Mouse (Mus musculus) heart, embryonic 10.5 days (tissue): Measurements from ENCODE around the gene Mta2. TPM values are rescaled to one million over a fixed set of nuclear protein-coding genes. Genes with fewer than 3 reads are reported as not detected.

Source experiments
- DNase-seq: peaks from one replicate; pipeline ENCODE4 v3.0.0-alpha.2; 2017; ENCODE audit warnings: low spot score
- H3K27ac ChIP-seq: fragments of 300-500 bp; sonication (generic); 2 replicates; pipeline ENCODE4 v1.5.1; 2016; ENCODE audit warnings: mild to moderate bottlenecking
- H3K27me3 ChIP-seq: fragments of 300-500 bp; sonication (generic); 2 replicates; pipeline ENCODE4 v1.6.1; 2016; ENCODE audit warnings: mild to moderate bottlenecking; ENCODE audit not compliant: poor library complexity, insufficient read depth, severe bottlenecking
- H3K36me3 ChIP-seq: fragments of 300-500 bp; sonication (generic); 2 replicates; pipeline ENCODE4 v1.6.1; 2016; ENCODE audit warnings: mild to moderate bottlenecking, moderate library complexity
- H3K4me1 ChIP-seq: fragments of 300-500 bp; sonication (generic); 2 replicates; pipeline ENCODE4 v1.6.1; 2016; ENCODE audit warnings: mild to moderate bottlenecking
- H3K4me3 ChIP-seq: fragments of 300-500 bp; sonication (generic); 2 replicates; pipeline ENCODE4 v1.5.1; 2016; ENCODE audit warnings: mild to moderate bottlenecking, moderate library complexity
- H3K9me3 ChIP-seq: fragments of 300-500 bp; sonication (generic); 2 replicates; pipeline ENCODE4 v1.6.1; 2016; ENCODE audit warnings: mild to moderate bottlenecking, moderate library complexity
- WGBS: fragments of 180-500 bp; shearing (Covaris S2); methylation state at CpG from one replicate; pipeline ENCODE4 v1.1.7; 2016; 5-methylcytosine and 5-hydroxymethylcytosine counted together
- polyA plus RNA-seq: library from polyadenylated mRNA; unstranded; fragments of >200 nt; fragmentation: Nextera tagmentation; extraction: Ambion mirVana; gene quantifications from 2 replicates; pipeline ENCODE4 v1.2.1, GENCODE M21; 2016

Mta2 gene
- polyA plus RNA-seq, 1 experiment from 2014 or later, result 140 TPM

GRCm38 (mm10) chr19:8991871-8992735 is 50.4 kb downstream of the Mta2 start:
- peaks cover 73% of the 10 kb centered on the region for H3K4me1 ChIP-seq
- no peak for DNase-seq
- 73% methylated on average over 13 of the region's 13 CpGs for WGBS
- no peaks in the 10 kb centered on the region for H3K9me3 ChIP-seq
- H3K27ac ChIP-seq, result peak overlapping the region; percentile 95
- 0 out of 2 replicates have a peak, but pooled peaks cover 3% of the 10 kb centered on the region for H3K36me3 ChIP-seq
- H3K27me3 ChIP-seq, result peaks cover 8% of the 10 kb centered on the region; the same call in 1 of the 2 replicates
- peak overlapping the region; percentile 81 for H3K4me3 ChIP-seq

DNA sequence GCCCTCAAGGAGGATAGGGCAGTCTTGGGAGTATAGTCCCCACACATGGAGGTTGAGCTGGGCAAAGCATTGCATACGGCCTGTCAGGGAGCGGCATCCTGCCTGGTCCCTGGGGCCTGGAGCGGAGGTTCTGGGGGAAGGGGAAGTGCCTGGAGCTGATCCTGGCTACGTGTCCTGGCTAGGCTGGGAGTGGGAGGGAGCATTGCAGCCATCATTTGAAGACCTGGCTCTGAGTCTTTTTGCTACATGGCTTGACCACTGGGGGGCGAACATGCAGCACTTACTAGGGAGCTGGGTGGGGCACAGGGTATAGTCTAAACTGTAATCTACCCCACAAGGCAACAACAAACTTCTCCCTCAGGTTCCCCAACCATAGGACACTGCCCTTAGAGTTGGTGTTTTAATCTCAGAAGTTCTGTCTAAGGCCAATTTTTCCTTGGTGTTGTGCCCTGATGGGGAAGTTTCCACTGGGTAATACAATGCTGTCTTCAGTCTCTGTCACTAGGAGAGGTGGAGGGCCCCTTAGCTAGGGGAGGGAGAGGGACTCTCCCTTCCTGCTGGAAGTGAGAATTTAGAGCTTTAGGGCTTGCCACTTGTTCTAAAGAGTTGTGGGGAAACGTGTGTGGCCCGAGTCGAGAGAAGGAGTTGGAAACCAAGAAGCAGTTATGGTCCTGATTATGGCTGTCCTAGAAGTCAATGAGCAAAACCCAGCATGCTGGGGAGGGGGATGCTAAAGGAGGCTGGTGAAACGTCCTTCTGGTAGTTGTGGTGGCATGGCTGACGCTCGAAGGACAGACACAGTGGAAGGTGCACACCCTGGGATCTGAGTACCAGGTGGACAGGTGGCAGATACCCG is 51.3 kb downstream of the Mta2 start:
- Histone ChIP-seq H3K27ac (peak overlapping the region; percentile 95), H3K9me3 (no peaks in the 10 kb centered on the region), H3K36me3 (0 out of 2 replicates have a peak, but pooled peaks cover 3% of the 10 kb centered on the region), H3K27me3 (peaks cover 6% of the 10 kb centered on the region; the same call in 1 of the 2 replicates), H3K4me1 (peaks cover 76% of the 10 kb centered on the region), H3K4me3 (peak overlapping the region; percentile 81)
- DNase-seq, result peak; percentile 89
- WGBS, result 34% methylated on average over 12 of the region's 12 CpGs

DNA sequence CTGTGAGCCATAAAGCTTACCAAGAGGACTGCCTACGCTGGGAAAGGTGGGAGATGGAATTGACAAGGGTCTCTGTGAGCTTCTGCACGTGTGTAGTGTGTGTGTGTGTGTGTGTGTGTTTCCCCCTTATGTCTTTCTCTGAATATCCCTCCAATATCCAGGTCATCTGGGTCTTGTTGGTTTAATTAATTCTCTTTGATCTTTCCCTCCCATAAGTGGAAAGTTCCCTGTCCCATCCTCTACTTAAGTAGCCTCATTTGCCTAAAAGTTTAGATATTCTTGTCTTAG is 51.9 kb downstream of the Mta2 start:
- no peaks in the 10 kb centered on the region for H3K27me3 ChIP-seq
- H3K27ac ChIP-seq, result peak overlapping the region; percentile 95

DNA sequence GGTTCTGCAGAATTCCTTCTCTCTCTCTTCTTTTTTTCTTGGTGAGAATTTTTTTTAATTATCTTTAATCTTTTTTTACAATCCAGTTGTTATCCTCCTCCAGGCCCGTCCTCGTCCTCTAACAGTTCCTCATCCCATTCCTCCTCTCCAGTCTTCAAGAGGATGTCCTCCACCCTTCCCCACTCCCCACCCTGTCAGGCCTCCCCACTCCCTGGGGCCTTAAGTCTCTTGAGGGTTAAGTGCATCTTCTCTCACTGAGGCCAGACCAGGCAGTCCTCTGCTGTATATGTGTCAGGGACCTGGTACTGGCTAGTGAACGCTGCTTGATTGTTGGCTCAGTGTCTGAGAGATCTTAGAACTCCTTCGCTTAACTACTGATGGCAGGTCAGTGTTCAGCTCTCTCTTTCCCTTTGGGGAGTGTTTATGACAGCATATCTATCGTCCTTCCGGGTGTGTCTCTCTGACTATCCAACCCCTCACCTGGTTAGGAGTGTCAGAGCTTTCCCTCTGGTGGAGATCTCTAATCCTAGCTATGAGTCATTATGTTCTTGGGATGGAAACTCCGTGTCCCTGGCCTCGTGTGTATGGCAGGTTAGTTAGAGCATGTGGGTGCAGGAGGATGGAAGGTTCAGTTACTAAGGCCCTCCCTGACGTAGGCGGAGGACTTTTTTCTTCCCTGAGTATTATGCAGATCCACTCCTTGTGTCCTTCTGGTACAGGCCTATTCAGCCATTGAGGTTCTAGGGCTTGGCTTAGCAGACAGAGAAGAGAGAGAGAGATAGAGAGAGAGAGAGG is 53.3 kb downstream of the Mta2 start:
- H3K27me3 ChIP-seq, result no peaks in the 10 kb centered on the region
- H3K4me1 ChIP-seq, result peaks cover 62% of the 10 kb centered on the region
- no peak overlapping the region for H3K4me3 ChIP-seq
- H3K9me3 ChIP-seq, result no peaks in the 10 kb centered on the region
- DNase-seq, result no peak
- WGBS, result 79% methylated on average over 10 of the region's 10 CpGs
- peaks cover 10% of the 10 kb centered on the region for H3K36me3 ChIP-seq
- H3K27ac ChIP-seq, result no peak overlapping the region

More for the DNA sequence above, 51.9 kb downstream of the Mta2 start:
- Histone ChIP-seq H3K4me1 (peaks cover 71% of the 10 kb centered on the region), H3K4me3 (no peak overlapping the region), H3K36me3 (0 out of 2 replicates have a peak, but pooled peaks cover 3% of the 10 kb centered on the region), H3K9me3 (no peaks in the 10 kb centered on the region)
- WGBS, result 62% methylated on average over 2 of the region's 2 CpGs
- DNase-seq, result no peak

DNA sequence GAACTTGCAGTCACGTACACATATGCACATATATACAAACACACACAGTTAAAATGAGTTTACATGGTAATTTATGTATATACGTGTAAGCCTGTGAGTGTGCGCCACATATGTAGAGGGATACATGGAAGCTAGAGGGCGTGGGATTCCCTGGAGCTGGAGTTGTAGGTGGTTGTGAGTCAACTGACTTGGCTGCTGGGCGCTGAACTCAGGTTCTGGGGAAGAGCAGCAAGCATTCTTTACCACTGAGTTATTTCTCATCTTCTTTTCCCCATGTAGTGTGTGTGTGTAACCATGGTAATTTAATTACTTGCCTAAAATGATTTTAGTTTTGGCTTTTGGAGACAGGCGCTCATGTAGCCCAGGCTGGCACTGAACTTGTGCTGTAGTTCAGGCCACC is 54.9 kb downstream of the Mta2 start:
- Histone ChIP-seq H3K4me1 (peaks cover 46% of the 10 kb centered on the region), H3K27me3 (no peaks in the 10 kb centered on the region), H3K36me3 (peaks cover 26% of the 10 kb centered on the region), H3K27ac (no peak overlapping the region), H3K4me3 (no peak overlapping the region), H3K9me3 (no peaks in the 10 kb centered on the region)
- DNase-seq, result no peak
- WGBS, result 90% methylated on average over 6 of the region's 6 CpGs

DNA sequence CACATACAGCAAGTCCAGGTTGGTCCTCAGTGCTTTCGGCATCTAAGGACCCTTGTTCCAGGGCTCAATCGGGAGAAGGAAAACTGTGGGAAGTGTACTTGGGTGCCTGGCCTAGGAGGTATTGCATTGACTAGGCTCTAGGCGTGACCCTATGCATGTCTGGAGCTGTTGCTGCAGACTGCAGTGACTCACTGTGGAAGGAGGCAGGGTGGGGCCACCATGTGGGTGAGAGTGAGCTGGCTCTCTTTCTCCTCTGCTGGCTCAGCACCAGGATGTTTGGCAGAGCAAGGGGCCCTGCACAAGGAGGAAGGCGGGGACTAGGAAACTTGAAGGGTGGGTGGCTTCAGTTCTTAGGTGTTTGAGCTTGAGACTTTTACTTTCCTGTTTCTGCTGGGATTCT is 55.9 kb downstream of the Mta2 start:
- no peaks in the 10 kb centered on the region for H3K9me3 ChIP-seq
- peak overlapping the region; percentile 43; the same call in 1 of the 2 replicates for H3K27ac ChIP-seq
- peaks cover 36% of the 10 kb centered on the region for H3K4me1 ChIP-seq
- no peaks in the 10 kb centered on the region for H3K27me3 ChIP-seq
- 56% methylated on average over 4 of the region's 4 CpGs for WGBS
- DNase-seq, result peak; percentile 85
- H3K36me3 ChIP-seq, result peaks cover 35% of the 10 kb centered on the region
- H3K4me3 ChIP-seq, result no peak overlapping the region

DNA sequence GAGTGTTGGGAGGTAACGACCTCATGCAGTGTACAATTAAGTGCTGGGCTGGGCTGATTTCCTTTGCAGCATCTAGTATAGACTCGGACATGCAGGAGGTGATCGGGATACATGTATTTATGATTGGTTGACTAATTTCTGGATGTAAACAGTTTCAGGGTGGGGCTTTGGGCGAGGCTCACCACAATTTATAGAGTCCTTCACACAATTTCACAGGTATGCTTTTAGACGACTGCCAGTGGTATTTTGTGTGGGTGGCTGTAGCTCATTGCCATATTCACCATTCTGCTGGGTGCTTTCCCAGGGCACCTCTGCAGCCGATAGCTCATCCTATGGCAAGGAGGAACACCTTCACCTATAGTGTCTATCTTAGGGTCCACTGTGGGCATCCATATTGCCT is 56.9 kb downstream of the Mta2 start:
- Histone ChIP-seq H3K27ac (no peak overlapping the region), H3K27me3 (no peaks in the 10 kb centered on the region), H3K9me3 (no peaks in the 10 kb centered on the region), H3K36me3 (peaks cover 45% of the 10 kb centered on the region), H3K4me3 (no peak overlapping the region), H3K4me1 (peaks cover 26% of the 10 kb centered on the region)
- WGBS, result 86% methylated on average over 6 of the region's 6 CpGs
- DNase-seq, result no peak

- no peaks in the 10 kb centered on the region for H3K9me3 ChIP-seq
- DNase-seq, result no peak
- no peak overlapping the region for H3K4me3 ChIP-seq
- peaks cover 25% of the 10 kb centered on the region for H3K4me1 ChIP-seq
- 88% methylated on average over 4 of the region's 4 CpGs for WGBS
- peaks cover 52% of the 10 kb centered on the region for H3K36me3 ChIP-seq
- no peak overlapping the region for H3K27ac ChIP-seq
- H3K27me3 ChIP-seq, result no peaks in the 10 kb centered on the region
These were observed 57.5 kb downstream of the Mta2 start for GRCm38 (mm10) chr19:8999223-8999622.

Other genes with a start within 250 kb of the Mta2 start
- gene Slc3a2, start 218.5 kb upstream of the Mta2 start, polyA plus RNA-seq, result 91.8 and 104 TPM in 2 replicates
- 76.6 and 101 TPM in 2 replicates for gene Wdr74, start 206.0 kb upstream of the Mta2 start, polyA plus RNA-seq
- gene 1700092M07Rik, start 201.2 kb upstream of the Mta2 start, polyA plus RNA-seq, result 1.6 and 2.1 TPM in 2 replicates
- gene Stx5a, start 200.5 kb upstream of the Mta2 start, polyA plus RNA-seq, result 83.1 and 91.1 TPM in 2 replicates
- gene Nxf1, start 184.8 kb upstream of the Mta2 start, polyA plus RNA-seq, result 156 and 193 TPM in 2 replicates
- 134 and 136 TPM in 2 replicates for gene Tmem223, start 170.9 kb upstream of the Mta2 start, polyA plus RNA-seq
- 57.4 and 60.0 TPM in 2 replicates for gene Tmem179b, start 167.4 kb upstream of the Mta2 start, polyA plus RNA-seq
- 29.7 and 36.1 TPM in 2 replicates for gene Taf6l, start 155.5 kb upstream of the Mta2 start, polyA plus RNA-seq
- 159 and 172 TPM in 2 replicates for gene Polr2g, start 143.3 kb upstream of the Mta2 start, polyA plus RNA-seq
- 5.4 and 5.9 TPM in 2 replicates for gene Zbtb3, start 139.3 kb upstream of the Mta2 start, polyA plus RNA-seq
- gene Ttc9c, start 122.5 kb upstream of the Mta2 start, polyA plus RNA-seq, result 43.2 and 51.3 TPM in 2 replicates
- gene Hnrnpul2, start 121.9 kb upstream of the Mta2 start, polyA plus RNA-seq, result 2.8 and 4.6 TPM in 2 replicates
- not detected in 2 replicates for gene AC129217.1, start 112.1 kb upstream of the Mta2 start, polyA plus RNA-seq
- gene Bscl2, start 104.4 kb upstream of the Mta2 start, polyA plus RNA-seq, result 46.2 and 51.1 TPM in 2 replicates
- gene Gng3, start 102.7 kb upstream of the Mta2 start, polyA plus RNA-seq, result 2.6 and 4.7 TPM in 2 replicates
- gene Lrrn4cl, start 91.1 kb upstream of the Mta2 start, polyA plus RNA-seq, result 0.36 and 0.51 TPM in 2 replicates
- 156 and 193 TPM in 2 replicates for gene Ubxn1, start 70.4 kb upstream of the Mta2 start, polyA plus RNA-seq
- 58.9 and 59.4 TPM in 2 replicates for gene Uqcc3, start 61.0 kb upstream of the Mta2 start, polyA plus RNA-seq
- gene Lbhd1, start 58.1 kb upstream of the Mta2 start, polyA plus RNA-seq, result 68.9 and 88.7 TPM in 2 replicates
- gene Gm49403, start 57.9 kb upstream of the Mta2 start, polyA plus RNA-seq, result not detected in 2 replicates
- 106 and 140 TPM in 2 replicates for gene 1810009A15Rik, start 53.0 kb upstream of the Mta2 start, polyA plus RNA-seq
- gene Gm49416, start 52.9 kb upstream of the Mta2 start, polyA plus RNA-seq, result not detected in 2 replicates
- gene Ints5, start 48.9 kb upstream of the Mta2 start, polyA plus RNA-seq, result 35.8 and 39.0 TPM in 2 replicates
- gene Ganab, start 43.8 kb upstream of the Mta2 start, polyA plus RNA-seq, result 91.4 and 103 TPM in 2 replicates
- gene B3gat3, start 21.5 kb upstream of the Mta2 start, polyA plus RNA-seq, result 52.0 and 57.9 TPM in 2 replicates
- 3.2 and 5.2 TPM in 2 replicates for gene Rom1, start 12.5 kb upstream of the Mta2 start, polyA plus RNA-seq
- gene Eml3, start 12.3 kb upstream of the Mta2 start, polyA plus RNA-seq, result 17.4 and 24.4 TPM in 2 replicates
- gene Tut1, start 12.0 kb downstream of the Mta2 start, polyA plus RNA-seq, result 25.7 and 32.8 TPM in 2 replicates
- 378 and 459 TPM in 2 replicates for gene Eef1g, start 25.2 kb downstream of the Mta2 start, polyA plus RNA-seq
- 15.1 and 19.4 TPM in 2 replicates for gene Ahnak, start 47.4 kb downstream of the Mta2 start, polyA plus RNA-seq
- not detected in 2 replicates for gene Scgb1a1, start 146.1 kb downstream of the Mta2 start, polyA plus RNA-seq
- 11.7 and 14.4 TPM in 2 replicates for gene Asrgl1, start 193.8 kb downstream of the Mta2 start, polyA plus RNA-seq